10 mouse cellular contexts compared by ENCODE assay signal in genomic region chr4:115847377-115847776, GRCm38 (mm10). TPM values are rescaled to one million over a fixed set of nuclear protein-coding genes. Genes with fewer than 3 reads are reported as not detected.
DNase-seq lines count a peak whose midpoint lies in the region; ATAC-seq and TF ChIP-seq lines count a peak whose summit lies in the region.
"Had no signal": no experiment of that assay in that cellular context is flagged by ENCODE, and none has a peak within 500 bp of the region (broad histone marks: within the 10 kb centered on the region; RNA-seq: fewer than 3 reads in every experiment).

No protein-coding gene starts in this region.

- peaks cover 9% of the 10 kb centered on the region; the same call in 1 of the 2 replicates for H3K36me3 ChIP-seq in hindbrain, embryonic 14.5 days (replicated peaks; ENCODE audit: control insufficient read depth, insufficient read depth)
- peaks cover 27% of the 10 kb centered on the region for H3K36me3 ChIP-seq in hindbrain, embryonic 12.5 days
- H3K36me3 ChIP-seq in MEL (ENCODE audit: control insufficient read depth in 1 of 2, insufficient read depth in 2 of 2, low read length in 2 of 2), result peaks cover 6 to 41% of the 10 kb centered on the region in 2 experiments
- peaks cover 66% of the 10 kb centered on the region for H3K36me3 ChIP-seq in liver, embryonic 15.5 days (replicated peaks)

- 66% methylated on average over 5 of the region's 5 CpGs for WGBS in hindbrain, embryonic 14.5 days
- WGBS in hindbrain, embryonic 12.5 days, result 68% methylated on average over 5 of the region's 5 CpGs
- WGBS in liver, embryonic 15.5 days (ENCODE audit: insufficient replicate concordance), result 19% methylated on average over 5 of the region's 5 CpGs

- H3K9ac ChIP-seq in hindbrain, embryonic 14.5 days, result no peak overlapping the region
- H3K9ac ChIP-seq in hindbrain, embryonic 12.5 days, result no peak overlapping the region
- peak overlapping the region; percentile 51 for H3K9ac ChIP-seq in MEL (ENCODE audit: control insufficient read depth, low read depth, low read length, poor library complexity, severe bottlenecking)
- peak overlapping the region; percentile 60 for H3K9ac ChIP-seq in liver, embryonic 15.5 days
- H3K9ac ChIP-seq: embryonic facial prominence, embryonic 12.5 days; limb, embryonic 15.5 days had no signal

- H3K79me2 ChIP-seq in MEL (ENCODE audit: control insufficient read depth, insufficient read depth, low read length, poor library complexity), result no peaks in the 10 kb centered on the region

- no peak overlapping the region for H3K4me3 ChIP-seq in hindbrain, embryonic 14.5 days (replicated peaks; ENCODE audit: low read length)
- no peak overlapping the region for H3K4me3 ChIP-seq in hindbrain, embryonic 12.5 days
- H3K4me3 ChIP-seq in MEL (ENCODE audit: control insufficient read depth in 1 of 2, insufficient read depth in 1 of 2, low read depth in 2 of 2, low read length in 2 of 2), result no peak overlapping the region
- 0 out of 2 replicates have a peak overlapping the region, but pooled peaks have one; percentile 9 for H3K4me3 ChIP-seq in liver, embryonic 15.5 days (replicated peaks)
- H3K4me3 ChIP-seq: embryonic facial prominence, embryonic 12.5 days; limb, embryonic 15.5 days had no signal

- no peaks in the 10 kb centered on the region for H3K27me3 ChIP-seq in hindbrain, embryonic 14.5 days (ENCODE audit: control insufficient read depth, insufficient read depth, low read length)
- H3K27me3 ChIP-seq in hindbrain, embryonic 12.5 days, result no peaks in the 10 kb centered on the region
- H3K27me3 ChIP-seq in MEL (ENCODE audit: control insufficient read depth in 1 of 2, insufficient read depth in 2 of 2, low read length in 2 of 2), result no peaks in the 10 kb centered on the region
- no peaks in the 10 kb centered on the region for H3K27me3 ChIP-seq in liver, embryonic 15.5 days
- H3K27me3 ChIP-seq: embryonic facial prominence, embryonic 12.5 days; limb, embryonic 15.5 days had no signal

- TF ChIP-seq CTCF in MEL (IDR thresholded peaks at IDR 0.05 in 2 of 3, conservative IDR thresholded peaks at IDR 0.05 in 1 of 3; ENCODE audit: control insufficient read depth in 1 of 3, insufficient read depth in 1 of 3, low read depth in 2 of 3, low read length in 3 of 3, poor library complexity in 1 of 3, severe bottlenecking in 1 of 3), result no peak

- H3K27ac ChIP-seq in hindbrain, embryonic 14.5 days, result 0 out of 2 replicates have a peak overlapping the region, but pooled peaks have one; percentile 27
- H3K27ac ChIP-seq in hindbrain, embryonic 12.5 days, result no peak overlapping the region
- peak overlapping the region; percentile 98 for H3K27ac ChIP-seq in MEL (ENCODE audit: control insufficient read depth, low read depth, low read length)
- H3K27ac ChIP-seq in liver, embryonic 15.5 days (replicated peaks), result peak overlapping the region; percentile 97
- H3K27ac ChIP-seq: embryonic facial prominence, embryonic 12.5 days; limb, embryonic 15.5 days had no signal

- ATAC-seq in hindbrain, embryonic 14.5 days (ENCODE audit: low FRiP score), result no peak
- no peak for ATAC-seq in hindbrain, embryonic 12.5 days (ENCODE audit: low FRiP score)
- no peak for ATAC-seq in liver, embryonic 15.5 days (ENCODE audit: insufficient read depth)

- TF ChIP-seq RAD21 in MEL (IDR thresholded peaks at IDR 0.05; ENCODE audit: low read depth, low read length), result no peak

- H3K9me3 ChIP-seq in hindbrain, embryonic 14.5 days (ENCODE audit: control insufficient read depth, low read length), result no peaks in the 10 kb centered on the region
- H3K9me3 ChIP-seq in hindbrain, embryonic 12.5 days (replicated peaks), result no peaks in the 10 kb centered on the region
- no peaks in the 10 kb centered on the region for H3K9me3 ChIP-seq in MEL (replicated peaks; ENCODE audit: insufficient read depth, low read length)
- H3K9me3 ChIP-seq in liver, embryonic 15.5 days (replicated peaks), result no peaks in the 10 kb centered on the region
- H3K9me3 ChIP-seq: embryonic facial prominence, embryonic 12.5 days; limb, embryonic 15.5 days had no signal

- H3K4me1 ChIP-seq in hindbrain, embryonic 14.5 days (replicated peaks; ENCODE audit: control insufficient read depth, insufficient read depth, low read length), result no peaks in the 10 kb centered on the region; the same call in 1 of the 2 replicates
- no peaks in the 10 kb centered on the region for H3K4me1 ChIP-seq in hindbrain, embryonic 12.5 days
- peaks cover 29 to 41% of the 10 kb centered on the region in 2 experiments for H3K4me1 ChIP-seq in MEL (ENCODE audit: control insufficient read depth in 1 of 2, insufficient read depth in 2 of 2, low read length in 2 of 2)
- peaks cover 87% of the 10 kb centered on the region for H3K4me1 ChIP-seq in liver, embryonic 15.5 days (replicated peaks)
- H3K4me1 ChIP-seq: embryonic facial prominence, embryonic 12.5 days; limb, embryonic 15.5 days had no signal

- DNase-seq in hindbrain, embryonic 14.5 days (ENCODE audit: low spot score), result no peak
- DNase-seq in 416B (ENCODE audit: low read depth) (peak; percentile 98), MEL (ENCODE audit: low read depth, low spot score) (peak; percentile 93)
- DNase-seq in urinary bladder, postnatal 25 days (ENCODE audit: low spot score), result no peak
- DNase-seq in adrenal gland, postnatal 25 days, result no peak
- DNase-seq in retina, postnatal 1 day, result no peak

- TF ChIP-seq POLR2A in MEL (IDR thresholded peaks at IDR 0.05; ENCODE audit: control insufficient read depth in 1 of 2, insufficient read depth in 1 of 2, low read depth in 1 of 2, low read length in 2 of 2, poor library complexity in 1 of 2), result no peak

- no peak overlapping the region for H3K4me2 ChIP-seq in hindbrain, embryonic 14.5 days (replicated peaks)
- no peak overlapping the region for H3K4me2 ChIP-seq in hindbrain, embryonic 12.5 days (replicated peaks)
- peak overlapping the region; percentile 73 for H3K4me2 ChIP-seq in liver, embryonic 15.5 days
- H3K4me2 ChIP-seq: embryonic facial prominence, embryonic 12.5 days; limb, embryonic 15.5 days had no signal

- peak; percentile 76 to 79 for TF ChIP-seq EP300 in MEL (IDR thresholded peaks at IDR 0.05; ENCODE audit: low read depth in 1 of 2, low read length in 2 of 2)

TF ChIP-seq in MEL, 35 proteins besides CTCF, POLR2A, EP300 and RAD21 (continues in another document):
- TF ChIP-seq MEF2A (IDR thresholded peaks at IDR 0.05; ENCODE audit: extremely low read depth, insufficient replicate concordance, low read depth, low read length, poor library complexity, severe bottlenecking), result no peak; the same call in 1 of the 2 replicates
- TF ChIP-seq UBTF (IDR thresholded peaks at IDR 0.05; ENCODE audit: borderline replicate concordance, insufficient read depth, low read depth, low read length), result no peak
- TF ChIP-seq MAFK (IDR thresholded peaks at IDR 0.05; ENCODE audit: borderline replicate concordance, low read depth, low read length), result peak; percentile 43; the same call in 1 of the 2 replicates
- no peak for TF ChIP-seq POLR2AphosphoS5 (IDR thresholded peaks at IDR 0.05; ENCODE audit: borderline replicate concordance, low read depth, low read length)
- TF ChIP-seq GATA1 (IDR thresholded peaks at IDR 0.05; ENCODE audit: low read depth, low read length), result peak; percentile 70
- peak; percentile 98 for TF ChIP-seq ETS1 (IDR thresholded peaks at IDR 0.05; ENCODE audit: low read depth, low read length)
- TF ChIP-seq MAZ (IDR thresholded peaks at IDR 0.05; ENCODE audit: low read depth, low read length), result no peak
- TF ChIP-seq GABPA (IDR thresholded peaks at IDR 0.05; ENCODE audit: low read depth, low read length), result no peak
- no peak for TF ChIP-seq USF2 (IDR thresholded peaks at IDR 0.05; ENCODE audit: borderline replicate concordance in 1 of 2, insufficient read depth in 1 of 2, low read depth in 1 of 2, low read length in 2 of 2)
- TF ChIP-seq SIN3A (IDR thresholded peaks at IDR 0.05; ENCODE audit: low read length), result peak; percentile 84
- peak; percentile 90 for TF ChIP-seq MXI1 (IDR thresholded peaks at IDR 0.05; ENCODE audit: low read depth, low read length)

RNA-seq across cellular contexts. Expression of gene Mknk1, which starts 8.4 kb away (rescaled TPM):
- polyA plus RNA-seq in hindbrain, embryonic 14.5 days (2014; fragmentation: Nextera tagmentation; extraction: Ambion mirVana), result 21.3 and 21.6 TPM in 2 replicates
- polyA plus RNA-seq in hindbrain, embryonic 12.5 days (2016; fragmentation: Nextera tagmentation; extraction: Ambion mirVana), result 28.0 and 30.8 TPM in 2 replicates
- 24.0 and 25.8 TPM in 2 replicates for total RNA-seq in MEL (2012; rRNA removed)
- 10 to 100 TPM in 1 of 2 experiments, not detected in 1; 38.5 TPM for polyA plus RNA-seq in MEL (2012; ENCODE audit: insufficient read depth in 1 of 2, insufficient read length in 2 of 2, low read depth in 1 of 2, low replicate concordance in 2 of 2, missing spikeins in 1 of 2)
- 30.0 and 33.1 TPM in 2 replicates for polyA plus RNA-seq in liver, embryonic 15.5 days (2015; fragmentation: Nextera tagmentation; extraction: Ambion mirVana)
- total RNA-seq in adrenal gland, postnatal 25 days (2021), result 53.9 and 62.4 TPM in 2 replicates

RNA-seq across cellular contexts. Expression of gene Mob3c, which starts 19.5 kb away (rescaled TPM):
- polyA plus RNA-seq in hindbrain, embryonic 14.5 days (2014; fragmentation: Nextera tagmentation; extraction: Ambion mirVana), result 5.5 and 5.8 TPM in 2 replicates
- 5.0 and 6.7 TPM in 2 replicates for polyA plus RNA-seq in hindbrain, embryonic 12.5 days (2016; fragmentation: Nextera tagmentation; extraction: Ambion mirVana)
- 11.2 and 17.7 TPM in 2 replicates for total RNA-seq in MEL (2012; rRNA removed)
- 1 to 10 TPM in 1 of 2 experiments, not detected in 1; 9.5 TPM for polyA plus RNA-seq in MEL (2012; ENCODE audit: insufficient read depth in 1 of 2, insufficient read length in 2 of 2, low read depth in 1 of 2, low replicate concordance in 2 of 2, missing spikeins in 1 of 2)
- 8.0 and 8.2 TPM in 2 replicates for polyA plus RNA-seq in liver, embryonic 15.5 days (2015; fragmentation: Nextera tagmentation; extraction: Ambion mirVana)
- 12.0 and 18.9 TPM in 2 replicates for total RNA-seq in adrenal gland, postnatal 25 days (2021)

RNA-seq across cellular contexts. Expression of gene Kncn, which starts 36.8 kb away (rescaled TPM):
- 0.13 TPM in 1 of 2 replicates, not detected in the other for polyA plus RNA-seq in hindbrain, embryonic 14.5 days (2014; fragmentation: Nextera tagmentation; extraction: Ambion mirVana)
- not detected in 2 replicates for polyA plus RNA-seq in hindbrain, embryonic 12.5 days (2016; fragmentation: Nextera tagmentation; extraction: Ambion mirVana)
- not detected in 2 replicates for total RNA-seq in MEL (2012; rRNA removed)
- polyA plus RNA-seq in MEL (2012; ENCODE audit: insufficient read depth in 1 of 2, insufficient read length in 2 of 2, low read depth in 1 of 2, low replicate concordance in 2 of 2, missing spikeins in 1 of 2), result not detected
- polyA plus RNA-seq in liver, embryonic 15.5 days (2015; fragmentation: Nextera tagmentation; extraction: Ambion mirVana), result not detected in 2 replicates
- total RNA-seq in adrenal gland, postnatal 25 days (2021), result not detected in 2 replicates
- polyA plus RNA-seq: embryonic facial prominence, embryonic 12.5 days; limb, embryonic 15.5 days had no signal

RNA-seq across cellular contexts. Expression of gene 6430628N08Rik, which starts 43.1 kb away (rescaled TPM):
- 0.13 TPM in 1 of 2 replicates, not detected in the other for polyA plus RNA-seq in hindbrain, embryonic 14.5 days (2014; fragmentation: Nextera tagmentation; extraction: Ambion mirVana)
- 0.17 TPM in 1 of 2 replicates, not detected in the other for polyA plus RNA-seq in hindbrain, embryonic 12.5 days (2016; fragmentation: Nextera tagmentation; extraction: Ambion mirVana)
- total RNA-seq in MEL (2012; rRNA removed), result not detected in 2 replicates
- polyA plus RNA-seq in MEL (2012; ENCODE audit: insufficient read depth in 1 of 2, insufficient read length in 2 of 2, low read depth in 1 of 2, low replicate concordance in 2 of 2, missing spikeins in 1 of 2), result not detected
- not detected in 2 replicates for polyA plus RNA-seq in liver, embryonic 15.5 days (2015; fragmentation: Nextera tagmentation; extraction: Ambion mirVana)
- total RNA-seq in adrenal gland, postnatal 25 days (2021), result not detected in 2 replicates
- polyA plus RNA-seq: embryonic facial prominence, embryonic 12.5 days; limb, embryonic 15.5 days had no signal

Comparison
In these comparisons a context has a peak if more than half of its experiments do, and no peak if none do; other contexts are left out.
1. DNase-seq: peak in 416B (single experiment) and MEL (single experiment); none in hindbrain, embryonic 14.5 days (single experiment), urinary bladder, postnatal 25 days (single experiment), adrenal gland, postnatal 25 days (single experiment) and retina, postnatal 1 day (single experiment).
2. H3K9ac ChIP-seq: peak in MEL (single experiment) and liver, embryonic 15.5 days (single experiment); none in hindbrain, embryonic 14.5 days (single experiment) and hindbrain, embryonic 12.5 days (single experiment).